Mouse (Mus musculus) heart, embryonic 14.5 days (tissue): ENCODE results near the gene Lgals1. TPM values are rescaled to one million over a fixed set of nuclear protein-coding genes. Genes with fewer than 3 reads are reported as not detected.

Experiments used
- microRNA-seq: library from miRNA; unstranded; fragments of <30 nt; microRNA quantifications from one replicate; pipeline ENCODE4, GENCODE M21; 2016
- polyA plus RNA-seq: library from polyadenylated mRNA; unstranded; fragments of >200 nt; fragmentation: Nextera tagmentation; extraction: Ambion mirVana; gene quantifications from 2 replicates; pipeline ENCODE4 v1.2.1, GENCODE M21; 2014

The Lgals1 gene
- polyA plus RNA-seq, 1 experiment from 2014 or later, result 842 TPM

Small RNA genes within 50 kb of the gene (microRNA-seq; reads per million reads assigned to microRNA genes)
- not detected for gene Mir6955

Other genes with a start within 250 kb of the Lgals1 start
- gene Elfn2, start 208.0 kb upstream of the Lgals1 start, polyA plus RNA-seq, result not detected in 2 replicates
- gene Mfng, start 153.2 kb upstream of the Lgals1 start, polyA plus RNA-seq, result 8.2 and 8.3 TPM in 2 replicates
- 6.5 and 7.1 TPM in 2 replicates for gene Card10, start 123.7 kb upstream of the Lgals1 start, polyA plus RNA-seq
- 29.0 and 30.1 TPM in 2 replicates for gene Cdc42ep1, start 84.1 kb upstream of the Lgals1 start, polyA plus RNA-seq
- not detected in 2 replicates for gene Lgals2, start 71.2 kb upstream of the Lgals1 start, polyA plus RNA-seq
- gene Gga1, start 49.5 kb upstream of the Lgals1 start, polyA plus RNA-seq, result 30.7 and 33.2 TPM in 2 replicates
- gene Gm49510, start 27.1 kb upstream of the Lgals1 start, polyA plus RNA-seq, result 0.16 TPM in 1 of 2 replicates, not detected in the other
- gene Sh3bp1, start 27.0 kb upstream of the Lgals1 start, polyA plus RNA-seq, result 13.6 and 14.5 TPM in 2 replicates
- gene Pdxp, start 12.8 kb upstream of the Lgals1 start, polyA plus RNA-seq, result 26.2 and 26.6 TPM in 2 replicates
- 30.5 and 32.6 TPM in 2 replicates for gene Nol12, start 8.2 kb downstream of the Lgals1 start, polyA plus RNA-seq
- 34.9 and 41.1 TPM in 2 replicates for gene Triobp, start 21.0 kb downstream of the Lgals1 start, polyA plus RNA-seq
- 102 and 117 TPM in 2 replicates for gene H1f0, start 101.7 kb downstream of the Lgals1 start, polyA plus RNA-seq
- gene Galr3, start 115.2 kb downstream of the Lgals1 start, polyA plus RNA-seq, result not detected in 2 replicates
- 20.2 and 23.0 TPM in 2 replicates for gene Ankrd54, start 136.2 kb downstream of the Lgals1 start, polyA plus RNA-seq
- 144 and 153 TPM in 2 replicates for gene Eif3l, start 148.5 kb downstream of the Lgals1 start, polyA plus RNA-seq
- 18.9 and 20.2 TPM in 2 replicates for gene Micall1, start 182.2 kb downstream of the Lgals1 start, polyA plus RNA-seq
- 271 and 299 TPM in 2 replicates for gene Polr2f, start 214.3 kb downstream of the Lgals1 start, polyA plus RNA-seq
- gene 1700088E04Rik, start 214.5 kb downstream of the Lgals1 start, polyA plus RNA-seq, result 5.6 and 8.4 TPM in 2 replicates
- gene Sox10, start 238.5 kb downstream of the Lgals1 start, polyA plus RNA-seq, result 0.63 and 0.80 TPM in 2 replicates